Mouse (Mus musculus) midbrain, embryonic 15.5 days (tissue): ENCODE measurements around the gene Ppp1r15b. TPM values are rescaled to one million over a fixed set of nuclear protein-coding genes. Genes with fewer than 3 reads are reported as not detected.

Source experiments
- ATAC-seq: fragments of 200-750 bp; cut with Nextera tagmentation; replicated peaks from 2 replicates; pipeline ENCODE4 v1.8.0; 2017; ENCODE audit warnings: moderate TSS enrichment
- H3K27ac ChIP-seq: fragments of 300-500 bp; sonication (generic); 2 replicates; pipeline ENCODE4 v1.5.1; 2015; ENCODE audit warnings: mild to moderate bottlenecking, inconsistent platforms
- H3K27me3 ChIP-seq: fragments of 300-500 bp; sonication (generic); replicated peaks from 2 replicates; pipeline ENCODE4 v1.6.1; 2015; ENCODE audit warnings: inconsistent platforms
- H3K36me3 ChIP-seq: fragments of 300-500 bp; sonication (generic); replicated peaks from 2 replicates; pipeline ENCODE4 v1.6.1; 2015; ENCODE audit warnings: inconsistent platforms
- H3K4me1 ChIP-seq: fragments of 300-500 bp; sonication (generic); 2 replicates; pipeline ENCODE4 v1.6.1; 2015; ENCODE audit warnings: inconsistent platforms
- H3K4me2 ChIP-seq: fragments of 300-500 bp; sonication (generic); 2 replicates; pipeline ENCODE4 v1.6.1; 2015; ENCODE audit warnings: inconsistent platforms, mild to moderate bottlenecking, moderate library complexity
- H3K4me3 ChIP-seq: fragments of 300-500 bp; sonication (generic); 2 replicates; pipeline ENCODE4 v1.5.1; 2015; ENCODE audit warnings: mild to moderate bottlenecking, inconsistent platforms
- H3K9ac ChIP-seq: fragments of 300-500 bp; sonication (generic); 2 replicates; pipeline ENCODE4 v1.6.1; 2015; ENCODE audit warnings: mild to moderate bottlenecking, inconsistent platforms
- H3K9me3 ChIP-seq: fragments of 300-500 bp; sonication (generic); 2 replicates; pipeline ENCODE4 v1.6.1; 2016; ENCODE audit warnings: inconsistent platforms
- WGBS: fragments of 180-500 bp; shearing (Covaris S2); methylation state at CpG from one replicate; pipeline ENCODE4 v1.1.7; 2015; ENCODE audit warnings: mixed read lengths; 5-methylcytosine and 5-hydroxymethylcytosine counted together
- polyA plus RNA-seq: library from polyadenylated mRNA; unstranded; fragments of >200 nt; fragmentation: Nextera tagmentation; extraction: Ambion mirVana; gene quantifications from 2 replicates; pipeline ENCODE4 v1.2.1, GENCODE M21; 2015

Ppp1r15b gene
- polyA plus RNA-seq, 1 experiment from 2014 or later: 30.1 TPM

GRCm38 (mm10) chr1:133126365-133126740, 4.6 kb upstream of the Ppp1r15b start:
- H3K4me1 ChIP-seq: peaks cover 4% of the 10 kb centered on the region
- no peak overlapping the region for H3K9ac ChIP-seq
- no peaks in the 10 kb centered on the region for H3K9me3 ChIP-seq
- no peak overlapping the region for H3K4me3 ChIP-seq
- no peaks in the 10 kb centered on the region for H3K36me3 ChIP-seq
- ATAC-seq: no peak
- no peak overlapping the region for H3K27ac ChIP-seq
- 46% methylated on average over 4 of the region's 4 CpGs for WGBS
- H3K27me3 ChIP-seq: no peaks in the 10 kb centered on the region
- H3K4me2 ChIP-seq: no peak overlapping the region

DNA sequence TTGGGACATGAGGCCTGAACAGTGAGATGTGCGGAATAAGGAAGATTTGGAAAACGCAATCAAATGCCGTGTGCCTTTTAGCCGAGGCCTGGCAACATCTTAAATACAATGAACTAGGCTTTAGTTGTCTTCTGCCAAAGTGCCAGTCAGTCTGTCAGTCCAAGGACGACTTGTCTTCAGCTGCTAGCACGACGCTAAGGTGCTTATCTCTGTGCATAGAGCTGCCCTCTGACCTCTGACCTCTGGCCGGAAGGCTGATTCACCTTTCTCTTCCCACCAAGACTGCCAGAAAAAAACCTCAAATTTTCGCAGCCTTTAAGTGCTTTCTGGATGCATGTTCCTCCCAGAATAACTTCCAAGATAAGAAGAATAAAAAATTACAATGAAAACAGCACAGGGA, 3.6 kb upstream of the Ppp1r15b start:
- Histone ChIP-seq H3K9ac (no peak overlapping the region), H3K9me3 (no peaks in the 10 kb centered on the region), H3K4me1 (peaks cover 7% of the 10 kb centered on the region), H3K4me3 (no peak overlapping the region), H3K27ac (no peak overlapping the region), H3K27me3 (no peaks in the 10 kb centered on the region), H3K4me2 (no peak overlapping the region), H3K36me3 (no peaks in the 10 kb centered on the region)
- ATAC-seq: no peak
- 52% methylated on average over 9 of the region's 9 CpGs for WGBS

DNA sequence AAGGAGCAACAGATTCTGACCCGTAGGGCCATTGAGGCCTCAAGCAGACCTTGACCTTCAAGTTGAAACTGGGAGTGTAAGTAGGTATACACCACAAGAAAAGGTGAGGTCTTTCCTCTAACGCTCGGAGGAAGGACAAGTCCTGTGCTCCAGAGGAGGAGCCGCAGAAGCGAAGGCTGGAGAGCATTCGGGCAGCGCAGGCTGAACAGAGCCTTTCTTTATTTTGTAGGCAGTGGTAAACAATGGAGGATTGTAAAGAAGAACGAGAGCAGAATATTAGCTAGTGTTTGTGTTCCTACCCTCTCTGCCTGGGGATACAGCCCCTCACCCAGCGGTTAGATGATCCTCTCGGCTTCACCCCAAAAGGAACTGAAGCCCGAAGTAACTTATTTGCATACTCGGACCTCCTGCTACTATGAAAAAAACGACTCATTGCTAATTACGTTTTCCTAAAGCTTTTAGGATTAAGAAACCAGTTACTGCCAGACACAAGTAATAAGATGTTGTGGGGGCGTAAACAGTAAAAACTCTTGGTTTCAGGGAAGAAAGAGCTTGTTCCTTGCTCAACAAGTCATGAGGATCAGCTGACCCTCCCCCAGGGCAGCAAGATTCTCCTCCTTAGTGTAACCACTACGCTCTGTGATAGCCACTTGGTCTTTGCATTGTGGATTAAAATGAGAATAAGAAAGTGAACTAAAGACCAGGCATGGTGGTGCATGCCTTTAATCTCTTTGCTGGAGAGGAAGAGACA, 1.3 kb upstream of the Ppp1r15b start:
- H3K27ac ChIP-seq: peak overlapping the region; percentile 4; the same call in 1 of the 2 replicates
- no peaks in the 10 kb centered on the region for H3K9me3 ChIP-seq
- no peaks in the 10 kb centered on the region for H3K36me3 ChIP-seq
- no peak overlapping the region; the same call in 1 of the 2 replicates for H3K9ac ChIP-seq
- H3K27me3 ChIP-seq: no peaks in the 10 kb centered on the region
- WGBS: 11% methylated on average over 16 of the region's 16 CpGs
- H3K4me3 ChIP-seq: no peak overlapping the region
- peaks cover 30% of the 10 kb centered on the region for H3K4me1 ChIP-seq
- ATAC-seq: no peak
- H3K4me2 ChIP-seq: no peak overlapping the region

DNA sequence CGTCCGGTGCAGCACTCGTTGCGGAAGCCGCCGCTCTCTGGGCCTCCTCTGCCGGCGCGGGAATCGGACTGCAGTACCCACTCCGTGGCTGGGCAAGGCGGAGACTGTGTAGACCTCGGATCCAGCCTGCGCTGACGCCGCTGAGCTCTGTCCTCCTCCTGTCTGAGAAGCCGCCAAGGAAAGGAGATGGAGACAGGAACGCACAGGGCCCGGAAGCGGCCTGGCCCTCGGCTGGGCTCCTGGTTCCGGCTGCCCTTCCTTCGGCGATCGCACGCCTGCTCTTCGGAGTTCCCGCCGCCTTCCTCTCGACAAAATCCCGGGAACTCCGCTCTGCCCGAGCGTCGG, 590 bp downstream of the Ppp1r15b start:
- H3K4me2 ChIP-seq: peak overlapping the region; percentile 95
- no peak for ATAC-seq
- H3K27me3 ChIP-seq: no peaks in the 10 kb centered on the region
- H3K9ac ChIP-seq: peak overlapping the region; percentile 89
- no peaks in the 10 kb centered on the region for H3K9me3 ChIP-seq
- no peaks in the 10 kb centered on the region for H3K36me3 ChIP-seq
- peak overlapping the region; percentile 96 for H3K27ac ChIP-seq
- H3K4me3 ChIP-seq: peak overlapping the region; percentile 79
- peaks cover 48% of the 10 kb centered on the region for H3K4me1 ChIP-seq
- under 1% methylated on average over 35 of the region's 35 CpGs for WGBS

GRCm38 (mm10) chr1:133131936-133132335, 993 bp downstream of the Ppp1r15b start:
- H3K9me3 ChIP-seq: no peaks in the 10 kb centered on the region
- ATAC-seq: no peak
- peaks cover 52% of the 10 kb centered on the region for H3K4me1 ChIP-seq
- H3K4me2 ChIP-seq: peak overlapping the region; percentile 95
- peak overlapping the region; percentile 89 for H3K9ac ChIP-seq
- peak overlapping the region; percentile 79 for H3K4me3 ChIP-seq
- 0% methylated on average over 11 of the region's 11 CpGs for WGBS
- peak overlapping the region; percentile 96 for H3K27ac ChIP-seq
- H3K27me3 ChIP-seq: no peaks in the 10 kb centered on the region
- peaks cover 4% of the 10 kb centered on the region; the same call in 1 of the 2 replicates for H3K36me3 ChIP-seq

DNA sequence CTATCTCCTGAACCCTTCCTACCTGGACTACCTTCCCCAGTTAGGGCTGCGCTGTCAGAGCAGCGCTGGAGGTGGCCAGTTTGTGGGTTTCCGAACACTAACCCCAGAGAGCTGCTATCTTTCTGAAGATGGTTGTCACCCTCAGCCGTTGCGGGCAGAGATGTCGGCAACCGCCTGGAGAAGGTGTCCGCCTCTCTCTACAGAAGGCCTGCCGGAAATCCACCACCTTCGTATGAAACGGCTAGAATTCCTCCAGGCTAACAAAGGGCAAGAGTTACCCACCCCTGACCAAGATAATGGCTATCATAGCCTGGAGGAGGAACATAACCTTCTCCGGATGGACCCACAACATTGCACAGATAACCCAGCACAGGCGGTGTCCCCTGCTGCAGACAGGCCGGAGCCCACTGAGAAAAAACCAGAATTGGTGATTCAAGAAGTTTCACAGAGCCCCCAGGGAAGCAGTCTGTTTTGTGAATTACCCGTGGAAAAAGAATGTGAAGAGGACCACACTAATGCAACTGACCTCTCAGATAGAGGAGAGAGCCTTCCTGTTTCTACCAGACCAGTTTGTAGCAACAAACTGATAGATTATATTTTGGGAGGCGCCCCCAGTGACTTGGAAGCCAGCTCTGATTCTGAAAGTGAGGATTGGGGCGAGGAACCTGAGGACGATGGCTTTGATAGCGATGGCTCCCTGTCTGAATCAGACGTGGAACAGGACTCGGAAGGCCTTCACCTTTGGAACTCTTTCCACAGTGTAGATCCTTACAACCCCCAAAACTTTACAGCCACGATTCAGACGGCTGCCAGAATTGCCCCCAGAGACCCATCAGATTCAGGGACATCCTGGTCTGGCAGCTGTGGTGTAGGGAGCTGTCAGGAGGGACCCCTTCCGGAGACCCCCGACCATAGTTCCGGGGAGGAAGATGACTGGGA, 1.7 kb downstream of the Ppp1r15b start:
- WGBS: 11% methylated on average over 26 of the region's 26 CpGs
- Histone ChIP-seq H3K36me3 (peaks cover 11% of the 10 kb centered on the region; the same call in 1 of the 2 replicates), H3K4me1 (peaks cover 52% of the 10 kb centered on the region), H3K27ac (peak overlapping the region; percentile 96; the same call in 1 of the 2 replicates), H3K27me3 (no peaks in the 10 kb centered on the region), H3K9me3 (no peaks in the 10 kb centered on the region), H3K4me2 (peak overlapping the region; percentile 95), H3K9ac (peak overlapping the region; percentile 89), H3K4me3 (peak overlapping the region; percentile 79)
- ATAC-seq: no peak

DNA sequence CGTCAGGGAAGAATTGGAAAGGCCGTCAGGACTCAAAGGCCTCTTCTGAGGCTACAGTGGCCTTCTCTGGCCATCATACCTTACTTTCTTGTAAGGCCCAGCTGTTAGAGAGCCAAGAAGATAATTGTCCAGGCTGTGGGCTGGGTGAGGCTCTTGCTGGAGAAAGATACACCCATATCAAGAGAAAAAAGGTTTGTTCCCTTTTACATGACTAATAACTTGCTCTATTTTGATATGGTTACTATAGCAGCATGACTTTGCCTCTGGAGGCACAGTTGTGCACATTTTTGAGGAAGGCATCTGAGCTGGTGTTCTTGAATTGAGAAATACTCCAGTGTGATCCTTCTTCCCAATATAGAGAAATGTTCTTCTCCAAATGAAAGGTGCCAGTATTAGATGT, 2.5 kb downstream of the Ppp1r15b start:
- Histone ChIP-seq H3K27me3 (no peaks in the 10 kb centered on the region), H3K27ac (no peak overlapping the region), H3K9me3 (no peaks in the 10 kb centered on the region), H3K9ac (peak overlapping the region; percentile 89), H3K36me3 (peaks cover 15% of the 10 kb centered on the region; the same call in 1 of the 2 replicates), H3K4me2 (peak overlapping the region; percentile 95), H3K4me3 (peak overlapping the region; percentile 79), H3K4me1 (peaks cover 52% of the 10 kb centered on the region)
- no peak for ATAC-seq
- 14% methylated on average over 2 of the region's 2 CpGs for WGBS

GRCm38 (mm10) chr1:133134071-133134470, 3.1 kb downstream of the Ppp1r15b start:
- Histone ChIP-seq H3K4me2 (peak overlapping the region; percentile 95), H3K27ac (no peak overlapping the region), H3K36me3 (peaks cover 22% of the 10 kb centered on the region; the same call in 1 of the 2 replicates), H3K4me1 (peaks cover 52% of the 10 kb centered on the region), H3K9me3 (no peaks in the 10 kb centered on the region), H3K9ac (peak overlapping the region; percentile 89), H3K4me3 (peak overlapping the region; percentile 79), H3K27me3 (no peaks in the 10 kb centered on the region)
- no peak for ATAC-seq
- 14% methylated on average over 4 of the region's 4 CpGs for WGBS

- H3K27me3 ChIP-seq: no peaks in the 10 kb centered on the region
- 35% methylated on average over 4 of the region's 4 CpGs for WGBS
- peaks cover 52% of the 10 kb centered on the region for H3K4me1 ChIP-seq
- peak overlapping the region; percentile 95 for H3K4me2 ChIP-seq
- H3K9me3 ChIP-seq: no peaks in the 10 kb centered on the region
- ATAC-seq: no peak
- no peak overlapping the region for H3K27ac ChIP-seq
- peak overlapping the region; percentile 79 for H3K4me3 ChIP-seq
- peaks cover 27% of the 10 kb centered on the region; the same call in 1 of the 2 replicates for H3K36me3 ChIP-seq
- H3K9ac ChIP-seq: no peak overlapping the region
Measured at GRCm38 (mm10) chr1:133134881-133135280, 3.9 kb downstream of the Ppp1r15b start.

DNA sequence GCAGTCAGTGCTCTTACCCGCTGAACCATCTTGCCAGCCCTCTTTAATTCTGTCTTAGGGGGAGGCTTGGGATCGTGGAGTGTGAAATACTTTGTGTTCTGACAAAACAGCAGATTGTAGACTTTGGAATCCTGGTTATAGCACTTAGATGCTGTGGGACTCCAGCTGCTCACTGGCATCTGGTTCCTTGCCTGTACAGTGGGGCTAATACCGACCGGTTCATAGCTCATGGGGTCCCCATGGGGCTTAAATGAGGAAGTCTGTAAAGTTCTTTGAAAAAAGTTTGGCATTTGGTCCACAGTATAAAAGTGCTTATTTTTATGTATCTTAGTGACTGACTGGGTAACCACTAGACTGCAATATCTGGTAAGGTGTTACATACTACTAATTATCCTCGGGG, 4.9 kb downstream of the Ppp1r15b start:
- Histone ChIP-seq H3K4me3 (no peak overlapping the region; the same call in none of the 2 replicates), H3K4me2 (peak overlapping the region; percentile 95; the same call in 1 of the 2 replicates), H3K36me3 (peaks cover 32% of the 10 kb centered on the region; the same call in 1 of the 2 replicates), H3K9me3 (no peaks in the 10 kb centered on the region), H3K4me1 (peaks cover 48% of the 10 kb centered on the region), H3K9ac (no peak overlapping the region), H3K27ac (no peak overlapping the region), H3K27me3 (no peaks in the 10 kb centered on the region)
- WGBS: 61% methylated on average over 5 of the region's 5 CpGs
- no peak for ATAC-seq

- 100% methylated on average over 1 of the region's 1 CpGs for WGBS
- Histone ChIP-seq H3K36me3 (peaks cover 32% of the 10 kb centered on the region; the same call in 1 of the 2 replicates), H3K4me2 (no peak overlapping the region), H3K4me1 (peaks cover 34% of the 10 kb centered on the region), H3K9me3 (no peaks in the 10 kb centered on the region), H3K9ac (no peak overlapping the region), H3K27me3 (no peaks in the 10 kb centered on the region), H3K27ac (no peak overlapping the region), H3K4me3 (no peak overlapping the region)
- ATAC-seq: no peak
Measured at GRCm38 (mm10) chr1:133138401-133138800, 7.5 kb downstream of the Ppp1r15b start.
